Mouse (Mus musculus) embryonic fibroblast, embryonic 13.5 days (primary cell): ENCODE measurements at regions not wholly inside any gene's neighbourhood (a gene's known extent, or its start where the extent isn't known, plus 50 kb on each side); places are given as distances from the start of the nearest gene placed in this dataset.

Experiments used
- CTCF ChIP-seq: IDR thresholded peaks from 2 replicates; pipeline ENCODE4 v1.5.1; 2011; ENCODE audit warnings: mild to moderate bottlenecking, control low read depth, low read length, moderate library complexity, borderline replicate concordance; ENCODE audit not compliant: insufficient read depth
- POLR2A ChIP-seq: IDR thresholded peaks from 2 replicates; pipeline ENCODE4 v1.6.1; 2011; ENCODE audit warnings: low read depth, mild to moderate bottlenecking, control low read depth, low read length, moderate library complexity

GRCm38 (mm10) chr2:92682256-92682655 is 82.7 kb downstream of the Chst1 start:
- TF ChIP-seq CTCF (no peak), POLR2A (no peak)
